Mouse (Mus musculus): Measurements from ENCODE around the gene Timm10.

Timm10 gene

DNA sequence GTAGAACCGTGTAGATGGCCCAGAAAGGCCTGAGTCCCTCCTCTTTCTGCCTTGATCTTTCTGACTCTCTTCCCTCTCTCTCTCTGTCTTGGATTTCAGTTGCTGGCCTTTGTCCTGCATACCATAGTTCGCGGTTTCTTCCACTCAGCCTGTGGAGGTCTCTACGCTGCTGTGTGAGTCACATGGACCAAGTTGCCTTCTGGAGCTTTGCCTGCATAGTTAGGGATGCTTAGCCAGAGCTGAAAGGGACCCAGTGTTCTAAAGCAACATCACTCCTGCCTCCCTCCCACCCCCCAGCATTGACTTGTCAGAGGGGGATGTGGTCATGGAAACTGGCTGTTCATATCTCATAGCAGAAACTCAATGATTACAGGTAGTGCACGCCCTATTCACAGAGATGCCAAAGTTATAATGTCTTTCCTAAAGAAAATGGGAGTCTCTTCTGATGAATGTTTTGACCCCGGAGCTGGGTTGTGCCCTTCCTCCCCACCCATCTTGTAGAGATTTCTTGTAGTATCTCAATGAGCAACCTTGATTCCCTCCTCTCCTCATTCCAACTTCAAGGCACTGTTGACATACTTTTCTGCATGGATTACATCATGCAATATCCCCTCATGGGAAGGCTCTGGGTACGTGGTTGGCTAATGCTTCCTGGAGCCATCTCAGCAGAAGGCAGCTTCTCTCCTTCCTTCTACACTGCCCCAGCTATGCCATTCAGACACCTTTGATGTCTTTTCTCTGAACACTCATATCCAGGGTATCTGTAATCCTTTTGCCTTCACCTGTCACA, 33.4 kb downstream of the Timm10 start:
- DNase-seq (ENCODE audit: low read depth, low spot score), result no peak

DNA sequence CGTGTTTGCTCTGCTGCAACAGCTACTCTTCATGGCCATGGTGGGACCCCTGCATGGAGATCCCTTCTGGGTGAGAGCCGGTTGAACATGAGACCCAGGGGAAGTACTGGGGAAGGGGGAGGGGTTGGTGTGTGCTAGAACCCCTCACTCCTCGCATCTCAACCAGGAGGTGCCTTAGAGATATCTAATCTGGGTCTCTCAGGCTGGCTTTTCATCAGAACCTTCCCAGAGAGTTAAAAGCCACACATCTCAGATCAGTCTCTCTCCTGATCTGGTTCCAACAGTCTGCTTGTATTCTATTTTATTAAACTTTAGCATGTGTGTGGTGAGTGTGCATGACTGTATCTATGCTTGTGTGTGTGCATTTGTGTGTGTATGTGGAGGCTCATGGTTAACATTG, 34.6 kb downstream of the Timm10 start:
- DNase-seq (ENCODE audit: low read depth, low spot score), result no peak

DNA sequence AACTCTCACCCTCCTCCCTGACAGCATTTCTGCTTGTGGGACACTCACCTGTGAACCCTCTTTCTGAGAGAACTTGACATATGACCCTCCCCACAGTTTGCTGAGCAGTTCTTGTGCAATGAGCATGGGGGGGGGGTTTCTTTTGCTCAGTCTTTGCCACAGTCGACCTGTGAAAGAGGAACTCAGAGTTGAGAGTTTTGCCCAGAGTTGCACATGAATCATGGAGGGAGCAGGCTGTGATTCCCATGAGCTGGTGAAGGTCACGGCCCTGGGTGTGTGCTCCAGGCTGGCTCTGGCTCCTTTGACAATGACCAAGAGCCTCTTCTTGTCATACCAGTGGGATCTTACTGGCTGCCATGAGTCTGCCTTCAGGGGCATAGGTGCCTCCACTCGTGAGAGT, 35.4 kb downstream of the Timm10 start:
- DNase-seq (ENCODE audit: low read depth, low spot score), result no peak

DNA sequence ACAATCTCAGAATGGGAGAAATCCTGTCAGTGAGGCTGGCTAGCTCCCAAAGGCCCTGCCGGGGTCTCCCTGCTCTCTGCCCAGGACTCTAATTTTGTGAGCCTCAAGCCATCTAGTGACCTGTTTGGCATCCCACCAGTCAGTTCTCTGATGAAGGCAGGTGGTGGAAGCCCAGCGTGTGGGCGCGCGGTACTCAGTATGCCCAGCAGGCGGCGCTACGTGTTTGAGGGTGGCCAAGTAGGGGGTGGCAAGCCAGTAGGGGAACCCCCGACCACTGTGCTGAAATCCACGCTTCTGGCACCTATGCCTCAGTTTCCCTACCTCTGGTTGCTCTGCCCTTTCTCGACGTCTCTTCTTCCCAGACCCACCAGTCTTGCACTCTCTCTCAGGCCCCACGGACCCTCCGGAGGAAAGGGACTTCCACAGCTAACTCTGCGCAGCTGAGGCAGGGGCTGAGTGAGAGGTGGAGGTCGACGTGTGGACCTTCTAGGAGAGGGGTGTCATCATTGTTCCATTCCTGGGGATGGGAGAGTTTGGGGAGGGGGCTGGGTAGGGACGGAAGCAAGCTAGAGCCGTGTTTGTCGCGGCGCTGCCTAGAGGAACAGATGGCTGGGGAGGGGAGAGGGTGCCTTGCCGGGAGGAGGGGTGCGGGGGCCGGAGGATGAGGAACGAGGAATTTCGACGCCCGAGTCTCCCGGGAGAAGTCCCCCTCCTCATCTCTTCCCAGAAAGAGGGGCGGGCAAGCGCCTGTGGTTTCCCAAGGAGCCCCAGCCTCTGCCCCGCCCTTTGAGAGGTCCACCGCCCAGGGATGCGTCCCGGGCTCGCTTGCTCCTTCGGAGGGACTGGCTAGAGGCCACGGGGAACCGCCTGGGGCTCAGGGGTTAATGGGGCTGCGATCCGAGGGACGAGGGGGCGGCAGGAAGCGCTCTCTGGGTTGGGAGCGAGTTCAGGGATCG, 39.1 kb downstream of the Timm10 start:
- DNase-seq (ENCODE audit: low read depth, low spot score), result peak; percentile 56

DNA sequence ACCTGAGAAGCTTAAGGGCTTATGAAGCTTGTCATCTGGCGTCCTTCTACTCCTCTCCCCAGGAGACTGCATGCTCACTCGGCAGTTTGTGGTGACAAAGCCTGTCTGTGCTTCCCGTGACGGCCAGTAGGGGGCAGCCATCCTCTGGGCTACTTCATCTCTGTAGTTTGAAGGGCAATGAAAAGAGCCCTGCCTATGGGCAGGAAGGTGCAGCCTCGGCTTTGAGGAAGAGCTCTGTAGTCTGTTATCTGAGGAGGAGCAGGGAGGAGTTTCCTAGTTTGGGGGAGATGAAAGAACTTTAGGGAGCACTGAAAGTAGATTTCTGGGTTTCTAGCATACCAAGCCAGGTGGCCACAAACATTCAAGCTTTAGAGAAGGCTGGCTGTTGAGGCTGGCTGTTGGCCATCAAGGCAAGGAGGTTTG, 41.7 kb downstream of the Timm10 start:
- DNase-seq (ENCODE audit: low read depth, low spot score), result peak; percentile 71

DNA sequence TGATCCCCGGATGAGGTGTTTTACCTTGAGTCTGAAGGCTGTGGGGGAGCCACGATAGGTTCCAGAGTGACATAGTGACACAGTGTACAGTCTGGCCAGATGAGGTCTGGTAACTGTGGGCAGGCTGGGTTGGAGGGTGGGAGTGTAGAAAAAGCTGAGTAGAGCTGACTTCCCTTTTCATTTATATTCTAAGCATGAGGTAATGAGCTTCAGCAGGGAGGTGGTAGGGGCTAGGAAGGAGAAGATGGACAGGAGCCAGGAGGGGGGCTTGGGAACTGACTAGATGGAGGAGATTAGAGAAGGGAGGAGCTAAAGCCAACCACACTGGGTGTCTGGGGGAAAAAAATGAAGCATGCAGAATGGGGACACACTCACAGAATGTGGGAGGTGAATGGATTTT, 42.2 kb downstream of the Timm10 start:
- no peak for DNase-seq (ENCODE audit: low read depth, low spot score)

DNA sequence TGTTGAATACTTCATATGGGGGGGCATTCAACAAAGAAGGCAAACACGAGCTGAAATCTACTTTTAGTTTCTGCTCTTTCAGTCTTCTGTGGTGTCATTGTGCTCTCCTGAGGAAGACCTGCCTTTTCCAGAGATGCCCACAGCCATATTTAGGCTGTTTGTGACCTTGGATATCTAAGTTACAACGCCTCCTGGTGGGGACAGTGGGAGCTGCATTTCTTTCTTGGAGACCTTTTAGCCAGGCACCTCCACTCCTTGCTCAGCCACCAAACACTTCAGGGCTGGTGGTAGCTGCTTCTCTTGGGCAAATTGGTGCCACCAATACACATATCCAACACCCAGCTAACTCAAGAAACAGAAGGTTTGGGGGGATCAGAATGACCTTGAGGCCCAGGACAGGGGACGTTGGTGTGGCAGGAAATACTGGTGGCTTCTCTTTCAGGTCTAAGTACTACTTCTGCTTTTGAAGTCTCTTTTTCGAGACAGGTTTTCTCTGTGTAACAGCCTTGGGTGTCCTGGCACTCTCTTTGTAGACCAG, 43.9 kb downstream of the Timm10 start:
- DNase-seq (ENCODE audit: low read depth, low spot score), result no peak

DNA sequence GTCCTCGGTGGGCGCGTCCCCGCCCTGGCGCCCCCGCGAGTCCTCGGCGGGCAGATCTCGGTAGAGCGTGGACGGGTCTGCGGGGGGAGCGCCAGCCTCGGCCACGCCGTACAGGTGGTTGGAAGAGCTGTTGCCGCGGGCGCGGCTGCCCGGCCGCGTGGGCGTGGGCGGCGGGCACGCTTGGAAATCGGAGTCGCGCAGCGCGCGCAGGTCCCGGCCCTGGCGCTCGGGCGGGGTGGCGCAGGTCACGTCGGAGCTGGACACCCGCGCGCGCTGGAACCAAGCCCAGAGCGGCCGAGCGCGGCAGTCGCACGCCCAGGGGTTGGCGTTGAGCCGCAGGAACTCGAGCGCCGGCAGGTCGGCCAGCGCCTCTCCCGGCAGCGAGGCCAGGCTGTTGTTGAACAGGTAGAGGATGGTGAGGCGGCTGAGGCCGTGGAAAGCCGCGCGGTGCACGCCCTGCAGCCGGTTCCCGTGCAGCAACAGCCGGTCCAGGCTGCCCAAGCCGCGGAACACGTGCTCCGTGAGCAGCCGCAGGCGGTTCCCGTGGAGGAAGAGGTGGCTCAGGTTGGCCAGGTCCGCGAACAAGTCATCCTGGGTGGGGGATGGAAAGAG, 45.4 kb downstream of the Timm10 start:
- no peak for DNase-seq (ENCODE audit: low read depth, low spot score)

DNA sequence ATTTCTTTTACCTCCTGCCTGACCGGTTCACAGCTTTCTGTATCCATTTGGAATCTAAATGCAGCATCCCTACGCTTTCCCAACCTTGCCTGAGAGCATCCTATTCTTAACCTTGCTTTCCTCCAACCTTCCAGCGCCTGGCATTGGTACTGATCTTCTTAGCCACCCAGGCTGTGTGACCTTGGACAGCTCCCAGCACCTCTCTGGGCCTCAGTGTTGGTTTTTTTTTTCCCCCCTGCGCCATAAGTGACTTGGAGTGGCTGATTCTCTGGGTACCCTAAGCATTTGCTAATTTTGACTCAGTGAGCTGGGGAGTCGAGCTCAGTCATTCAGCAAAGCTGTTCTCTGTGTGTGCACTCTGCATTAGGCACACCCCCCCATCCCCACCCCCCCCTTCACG, 49.0 kb downstream of the Timm10 start:
- no peak for DNase-seq (ENCODE audit: low read depth, low spot score)

Measured in brain, adult 2 months (tissue).